Mouse (Mus musculus) spleen, adult 10 weeks (tissue): Measurements from ENCODE around the gene Birc7. TPM values are rescaled to one million over a fixed set of nuclear protein-coding genes. Genes with fewer than 3 reads are reported as not detected.

Source experiments
- polyA plus RNA-seq: library from polyadenylated mRNA; stranded (reverse); fragments of 350-450 nt; fragmentation: Illumina TruSeq; extraction: RNeasy Lipid Tissue Mini Kit (QIAGEN cat#74804); gene quantifications from one replicate; pipeline ENCODE4 v1.2.3, GENCODE M21; 2015; ENCODE audit warnings: low replicate concordance; ENCODE audit not compliant: insufficient read depth

Gene Birc7
- not detected for polyA plus RNA-seq

DNA sequence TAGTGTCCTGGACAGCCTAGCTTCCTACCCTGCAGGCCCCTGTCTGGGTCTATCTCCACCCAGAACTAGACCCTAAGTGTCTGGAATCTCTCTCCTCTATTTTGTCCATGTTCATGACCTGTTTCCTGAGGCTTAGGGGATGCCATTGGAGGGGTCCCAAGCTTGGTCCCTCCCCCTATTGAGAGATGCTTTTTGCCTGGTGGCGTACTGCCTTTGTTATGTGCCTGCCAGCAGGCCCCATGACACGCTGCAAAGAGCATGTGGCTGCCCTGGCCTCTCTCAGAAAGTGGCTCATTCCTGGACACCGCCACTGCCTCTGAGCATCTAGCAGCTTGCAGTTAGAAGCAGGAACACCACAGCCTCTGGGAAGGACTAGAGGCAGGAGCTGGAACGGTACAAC, at the start of gene Birc7:
Birc7 (plus strand) TSS at position 301 of the 400 bp plus-strand sequence.

DNA sequence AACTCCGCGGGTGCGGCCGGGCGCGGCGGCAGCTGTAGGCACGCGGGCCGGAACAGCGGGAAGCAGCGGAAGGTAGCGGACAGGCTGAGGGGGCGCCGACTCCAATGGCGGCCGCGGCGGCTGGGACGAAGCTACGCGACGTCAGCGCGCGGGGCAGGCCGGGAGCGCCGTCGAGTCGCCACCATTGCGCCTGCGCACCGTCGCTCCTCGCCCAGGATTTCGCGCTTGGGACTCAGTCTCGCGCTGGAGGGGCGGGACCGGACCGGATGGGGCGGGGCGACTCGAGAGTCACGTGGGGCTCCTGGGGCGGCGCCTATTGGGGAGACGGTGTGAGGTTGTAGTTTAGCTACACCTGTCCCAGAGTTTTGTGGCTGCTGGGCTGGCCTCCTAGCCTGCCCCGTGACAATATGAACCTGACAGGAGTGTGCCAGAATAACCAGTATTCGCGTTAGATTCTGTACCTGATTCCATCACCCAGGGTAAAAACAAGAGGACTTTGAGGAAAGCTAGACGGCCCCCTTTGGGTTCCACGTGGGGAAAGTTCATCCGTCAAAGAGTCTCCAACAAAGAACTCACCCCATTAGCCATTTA, 7.9 kb upstream of the Birc7 start, which contains the start of gene Ythdf1:
Ythdf1 (minus strand) TSS at position 140 of the 591 bp plus-strand sequence.

DNA sequence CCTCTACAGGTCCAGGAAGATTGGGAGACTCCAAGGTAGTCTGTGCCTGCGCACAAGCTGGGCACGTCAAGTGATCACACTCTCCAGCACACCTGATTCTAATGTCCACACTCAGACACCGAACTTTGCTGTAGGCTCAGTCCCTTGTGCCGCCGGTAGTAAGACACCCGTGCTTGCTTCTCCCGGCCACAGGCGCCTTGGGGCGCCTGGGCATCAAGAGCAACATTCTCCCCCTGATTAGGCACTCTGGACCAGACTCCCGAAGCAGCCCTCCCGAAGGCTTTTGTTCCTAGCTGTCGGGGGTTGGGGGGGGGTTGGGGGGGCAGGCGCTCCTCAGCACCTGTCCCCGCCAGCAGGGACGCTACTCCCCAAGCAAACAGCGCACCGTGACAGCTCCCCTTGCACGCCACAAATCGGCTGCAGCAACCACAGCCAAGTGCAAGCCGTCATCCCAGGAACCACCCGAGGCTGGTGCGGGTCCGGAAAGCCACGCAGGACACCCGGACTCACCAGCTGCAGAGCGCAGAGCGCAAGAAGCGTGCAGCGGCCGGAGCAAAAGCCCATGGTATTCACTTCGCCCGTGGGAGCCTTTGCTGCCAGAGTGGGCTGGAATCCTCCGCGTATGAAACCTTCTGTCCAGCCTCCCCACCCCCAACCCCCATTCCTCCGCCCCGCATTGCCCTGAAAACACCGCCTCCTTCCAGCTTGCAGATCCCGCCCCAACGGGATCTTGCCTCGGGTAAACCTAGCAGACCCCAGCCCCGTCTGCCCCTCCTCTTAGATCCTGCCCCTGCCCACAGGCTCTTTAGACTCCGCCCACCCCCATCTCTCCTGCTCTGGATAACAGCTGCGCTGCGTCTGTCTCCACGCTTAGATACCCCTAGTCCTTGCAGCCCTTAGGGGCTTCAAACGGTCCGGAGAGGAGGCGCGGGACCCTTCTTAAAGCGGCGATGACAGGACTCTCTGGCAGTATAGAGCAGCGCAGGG, 25.5 kb downstream of the Birc7 start, which contains the start of gene Nkain4:
Nkain4 (minus strand) TSS at position 639 of the 987 bp plus-strand sequence.

DNA sequence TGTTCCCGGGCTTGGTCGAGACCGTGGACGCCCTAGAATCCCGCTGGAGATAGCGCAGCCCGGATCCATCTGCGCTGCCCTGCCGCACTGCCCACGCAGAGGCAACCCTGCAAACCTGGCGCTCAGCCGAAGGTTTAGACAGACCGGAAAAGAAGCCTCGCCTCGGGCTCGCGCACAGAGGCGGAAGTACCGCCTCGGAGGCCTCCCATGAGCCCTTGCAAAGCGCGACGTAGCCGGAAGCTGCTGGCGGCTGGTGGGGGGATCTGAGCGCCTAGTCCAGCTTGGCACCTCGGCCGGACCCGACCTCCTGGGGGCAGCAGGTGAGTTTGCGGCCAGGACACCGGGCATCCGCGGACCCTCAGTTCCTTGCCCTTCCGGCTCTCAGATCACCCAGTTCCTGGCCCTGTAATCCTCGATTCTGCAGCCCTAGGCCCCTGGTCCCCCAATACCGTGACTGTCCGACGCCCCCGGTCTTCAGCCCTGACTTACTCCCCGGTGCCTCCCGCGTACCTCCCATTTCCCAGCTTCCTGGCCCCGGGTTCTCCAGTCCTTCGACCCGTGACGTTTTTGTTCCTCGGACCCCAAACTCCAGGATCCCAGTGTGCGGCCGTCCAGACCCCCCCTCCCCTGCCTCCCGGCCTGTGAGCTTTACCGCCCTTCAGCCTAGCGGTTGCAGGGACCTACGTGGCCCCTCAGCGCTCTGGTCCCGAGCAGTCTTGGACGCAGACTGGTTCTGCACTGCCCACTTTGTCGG, 38.4 kb downstream of the Birc7 start, which contains the start of gene Arfgap1:
Arfgap1 (plus strand) TSS at position 216 of the 754 bp plus-strand sequence.

Other genes with a start within 250 kb of the Birc7 start
- gene Dido1, start 219.0 kb upstream of the Birc7 start, polyA plus RNA-seq: 56.4 TPM
- 77.1 TPM for gene Gid8, start 218.9 kb upstream of the Birc7 start, polyA plus RNA-seq
- 17.0 TPM for gene Slc17a9, start 203.8 kb upstream of the Birc7 start, polyA plus RNA-seq
- gene Bhlhe23, start 152.1 kb upstream of the Birc7 start, polyA plus RNA-seq: not detected
- gene Ythdf1, start 8.1 kb upstream of the Birc7 start, polyA plus RNA-seq: 65.2 TPM
- gene Nkain4, start 25.7 kb downstream of the Birc7 start, polyA plus RNA-seq: 1.1 TPM
- gene Arfgap1, start 38.2 kb downstream of the Birc7 start, polyA plus RNA-seq: 29.3 TPM
- gene Col20a1, start 57.5 kb downstream of the Birc7 start, polyA plus RNA-seq: 1.6 TPM
- not detected for gene Chrna4, start 114.5 kb downstream of the Birc7 start, polyA plus RNA-seq
- gene Kcnq2, start 206.3 kb downstream of the Birc7 start, polyA plus RNA-seq: not detected
- gene Eef1a2, start 228.0 kb downstream of the Birc7 start, polyA plus RNA-seq: not detected